Mouse (Mus musculus) lung, embryonic 16.5 days (tissue): ENCODE data around the gene Myl3. TPM values are rescaled to one million over a fixed set of nuclear protein-coding genes. Genes with fewer than 3 reads are reported as not detected.

Source experiments
- ATAC-seq: fragments of 200-750 bp; cut with Nextera tagmentation; 2 replicates; pipeline ENCODE4 v1.8.0; 2017; ENCODE audit warnings: low read depth, mild to moderate bottlenecking, moderate library complexity
- H3K27ac ChIP-seq: fragments of 300-500 bp; sonication (generic); 2 replicates; pipeline ENCODE4 v1.5.1; 2014; ENCODE audit warnings: mild to moderate bottlenecking, control low read depth, low read length
- H3K27me3 ChIP-seq: fragments of 300-500 bp; sonication (generic); 2 replicates; pipeline ENCODE4 v1.6.1; 2014; ENCODE audit warnings: low read depth, low read length, mixed read lengths; ENCODE audit not compliant: control insufficient read depth, insufficient read depth
- H3K36me3 ChIP-seq: fragments of 300-500 bp; sonication (generic); 2 replicates; pipeline ENCODE4 v1.6.1; 2014; ENCODE audit warnings: low read length; ENCODE audit not compliant: control insufficient read depth, insufficient read depth
- H3K4me1 ChIP-seq: fragments of 300-500 bp; sonication (generic); replicated peaks from 2 replicates; pipeline ENCODE4 v1.6.1; 2014; ENCODE audit warnings: low read length, mixed read lengths; ENCODE audit not compliant: control insufficient read depth, insufficient read depth
- H3K4me2 ChIP-seq: fragments of 300-500 bp; sonication (generic); 2 replicates; pipeline ENCODE4 v1.6.1; 2014; ENCODE audit warnings: low read depth, low read length, control low read depth
- H3K4me3 ChIP-seq: fragments of 300-500 bp; sonication (generic); 2 replicates; pipeline ENCODE4 v1.5.1; 2014; ENCODE audit warnings: mild to moderate bottlenecking, low read length, control low read depth
- H3K9ac ChIP-seq: fragments of 300-500 bp; sonication (generic); 2 replicates; pipeline ENCODE4 v1.6.1; 2014; ENCODE audit warnings: low read length, control low read depth
- H3K9me3 ChIP-seq: fragments of 300-500 bp; sonication (generic); 2 replicates; pipeline ENCODE4 v1.6.1; 2016; ENCODE audit warnings: low read length; ENCODE audit not compliant: control insufficient read depth
- WGBS: fragments of 180-500 bp; shearing (Covaris S2); extraction: QIAGEN DNeasy Blood & Tissue Kit; methylation state at CpG from one replicate; pipeline ENCODE4 v1.1.7; 2014; 5-methylcytosine and 5-hydroxymethylcytosine counted together
- polyA plus RNA-seq: library from polyadenylated mRNA; unstranded; fragments of >200 nt; fragmentation: Nextera tagmentation; extraction: Ambion mirVana; gene quantifications from 2 replicates; pipeline ENCODE4 v1.2.1, GENCODE M21; 2015

Myl3 gene
- polyA plus RNA-seq, 1 experiment from 2014 or later, result 10.6 TPM

- no peak for ATAC-seq
- Histone ChIP-seq H3K9me3 (no peaks in the 10 kb centered on the region), H3K27me3 (peaks cover 16% of the 10 kb centered on the region), H3K4me3 (no peak overlapping the region), H3K9ac (no peak overlapping the region), H3K36me3 (no peaks in the 10 kb centered on the region), H3K4me2 (no peak overlapping the region), H3K27ac (no peak overlapping the region), H3K4me1 (peaks cover 40% of the 10 kb centered on the region)
- 36% methylated on average over 9 of the region's 9 CpGs for WGBS
These were observed 5.3 kb upstream of the Myl3 start for GRCm38 (mm10) chr9:110736362-110736761.

DNA sequence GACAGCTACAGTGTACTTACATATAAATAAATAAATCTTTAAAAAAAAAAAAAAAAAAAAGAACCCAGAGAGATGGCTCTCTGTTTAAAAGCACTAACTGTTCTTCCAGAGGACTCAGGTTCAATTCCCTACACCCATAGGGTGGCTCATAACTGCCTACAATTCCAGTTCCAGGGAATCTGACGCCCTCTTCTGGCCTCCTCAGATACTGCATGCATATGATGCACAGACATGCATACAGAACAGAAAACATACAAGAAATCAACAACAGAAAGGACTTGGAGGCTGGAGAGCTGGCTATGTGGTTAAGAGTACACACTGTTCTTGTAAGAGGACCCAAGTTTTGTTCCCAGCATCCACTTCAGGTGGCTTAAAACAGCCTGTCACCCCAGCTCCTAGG is 3.6 kb upstream of the Myl3 start:
- no peaks in the 10 kb centered on the region for H3K9me3 ChIP-seq
- 22% methylated on average over 1 of the region's 1 CpGs for WGBS
- no peak overlapping the region for H3K4me3 ChIP-seq
- H3K36me3 ChIP-seq, result no peaks in the 10 kb centered on the region
- H3K27ac ChIP-seq, result no peak overlapping the region
- peaks cover 33% of the 10 kb centered on the region for H3K4me1 ChIP-seq
- no peak overlapping the region for H3K4me2 ChIP-seq
- no peak overlapping the region for H3K9ac ChIP-seq
- peaks cover 21% of the 10 kb centered on the region for H3K27me3 ChIP-seq
- no peak for ATAC-seq

DNA sequence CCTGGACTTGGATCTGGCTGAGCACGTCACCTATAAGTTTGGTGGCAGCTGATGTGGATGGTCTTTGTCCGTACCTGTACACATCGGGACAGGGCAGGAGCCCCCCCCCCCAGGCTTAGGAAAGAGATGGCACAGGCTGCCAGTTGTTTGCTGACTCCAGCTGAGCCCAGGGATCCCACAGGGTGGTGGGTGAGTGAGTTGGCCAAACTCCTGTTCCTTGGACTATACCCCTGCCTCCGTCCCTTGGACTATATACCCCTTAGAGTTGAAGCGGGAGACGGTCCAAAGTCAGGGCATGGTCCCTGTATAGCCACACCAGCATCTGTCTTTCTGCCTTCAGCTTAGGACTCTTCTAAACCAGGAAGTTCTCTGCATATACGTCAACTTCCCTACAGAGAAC is 1.7 kb upstream of the Myl3 start:
- H3K27me3 ChIP-seq, result peaks cover 24% of the 10 kb centered on the region
- H3K9me3 ChIP-seq, result no peaks in the 10 kb centered on the region
- H3K27ac ChIP-seq, result no peak overlapping the region
- H3K4me3 ChIP-seq, result peak overlapping the region; percentile 70; the same call in 1 of the 2 replicates
- 77% methylated on average over 7 of the region's 7 CpGs for WGBS
- H3K36me3 ChIP-seq, result no peaks in the 10 kb centered on the region
- no peak for ATAC-seq
- H3K4me2 ChIP-seq, result peak overlapping the region; percentile 76; the same call in 1 of the 2 replicates
- H3K9ac ChIP-seq, result no peak overlapping the region
- peaks cover 15% of the 10 kb centered on the region for H3K4me1 ChIP-seq

GRCm38 (mm10) chr9:110742295-110742950 is 762 bp downstream of the Myl3 start:
- peaks cover 24% of the 10 kb centered on the region for H3K27me3 ChIP-seq

DNA sequence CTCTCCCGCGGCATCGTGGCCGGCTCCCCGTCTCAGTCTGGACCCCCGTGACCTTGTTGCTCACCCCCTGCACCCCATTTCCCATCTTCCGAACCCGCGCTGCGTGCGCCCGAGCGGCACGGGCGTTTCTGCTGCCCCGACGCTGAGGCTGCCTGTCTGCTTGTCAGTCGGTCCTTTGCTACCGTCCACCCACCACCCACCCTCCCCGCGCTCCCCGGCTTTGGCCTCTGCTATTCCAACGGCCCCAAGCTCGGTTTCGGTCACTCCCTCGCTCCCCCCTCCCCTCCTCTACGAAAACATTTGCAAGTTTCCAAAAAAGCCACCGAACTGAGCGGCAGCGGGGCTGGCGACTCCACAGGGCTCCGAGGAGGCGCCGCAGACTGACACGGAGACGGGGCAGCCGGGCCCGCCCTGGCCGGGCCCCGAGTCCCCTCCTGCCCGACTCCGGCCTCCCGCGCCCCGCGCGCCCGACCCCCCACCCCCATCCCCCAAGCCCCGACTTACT is 1.3 kb downstream of the Myl3 start:
- Histone ChIP-seq H3K4me3 (peak overlapping the region; percentile 70), H3K36me3 (no peaks in the 10 kb centered on the region), H3K9me3 (no peaks in the 10 kb centered on the region), H3K4me2 (peak overlapping the region; percentile 76), H3K27me3 (peaks cover 24% of the 10 kb centered on the region), H3K9ac (peak overlapping the region; percentile 77), H3K4me1 (peaks cover 4% of the 10 kb centered on the region; the same call in 1 of the 2 replicates), H3K27ac (peak overlapping the region; percentile 84)
- WGBS, result under 1% methylated on average over 40 of the region's 49 CpGs
- ATAC-seq, result peak; percentile 45

More at GRCm38 (mm10) chr9:110742295-110742950, 762 bp downstream of the Myl3 start:
- peak overlapping the region; percentile 70 for H3K4me3 ChIP-seq
- peak; percentile 74 for ATAC-seq
- H3K36me3 ChIP-seq, result no peaks in the 10 kb centered on the region
- H3K4me2 ChIP-seq, result peak overlapping the region; percentile 76
- no peaks in the 10 kb centered on the region for H3K9me3 ChIP-seq
- peaks cover 6% of the 10 kb centered on the region for H3K4me1 ChIP-seq
- under 1% methylated on average over 46 of the region's 71 CpGs for WGBS
- H3K27ac ChIP-seq, result peak overlapping the region; percentile 84
- H3K9ac ChIP-seq, result peak overlapping the region; percentile 77

DNA sequence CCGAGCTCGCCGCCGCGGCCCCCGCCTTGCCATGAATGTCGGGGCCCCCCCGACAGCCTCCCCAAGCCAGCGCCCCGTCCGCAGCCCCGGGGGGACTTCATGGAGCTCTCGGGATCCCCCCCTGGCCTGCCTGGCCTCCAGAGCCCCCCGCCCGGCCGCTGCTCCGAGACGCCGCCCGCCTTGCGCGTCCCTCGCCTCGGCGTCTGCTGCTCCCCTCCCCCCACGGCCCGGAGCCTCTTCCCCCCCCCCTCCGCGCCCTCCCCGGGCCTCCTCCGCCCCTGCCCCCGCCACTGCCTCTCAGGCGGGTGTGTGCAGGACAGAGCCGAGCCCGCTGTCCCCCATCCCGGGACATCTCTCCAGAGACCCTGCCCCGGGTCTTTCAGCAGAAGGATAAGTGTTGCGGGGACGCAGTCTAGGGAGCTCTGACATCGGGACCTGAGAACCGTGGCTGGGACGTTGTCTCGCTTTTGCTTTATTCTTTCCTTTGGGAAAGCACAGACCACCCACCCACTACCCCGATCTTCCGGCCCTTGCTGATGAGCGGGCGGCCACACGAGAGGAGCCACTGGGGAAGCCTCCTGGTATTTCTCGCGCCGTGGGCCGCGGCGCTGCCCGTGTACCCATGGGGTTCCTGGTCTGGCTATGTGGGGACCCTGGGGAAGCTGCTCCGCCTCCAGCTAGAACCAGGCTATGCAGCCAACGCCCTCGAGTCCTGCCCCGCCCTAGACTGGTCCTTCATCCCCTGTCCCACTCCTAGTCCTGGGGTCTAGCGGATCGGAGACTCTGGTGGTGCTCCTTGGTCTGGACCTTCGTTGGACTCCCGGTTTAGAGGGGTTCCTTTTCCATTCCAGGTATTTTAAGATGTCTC is 2.0 kb downstream of the Myl3 start:
- H3K27me3 ChIP-seq, result peaks cover 24% of the 10 kb centered on the region
- H3K4me3 ChIP-seq, result peak overlapping the region; percentile 70
- peak overlapping the region; percentile 84 for H3K27ac ChIP-seq
- peak overlapping the region; percentile 76 for H3K4me2 ChIP-seq
- WGBS, result 3% methylated on average over 32 of the region's 63 CpGs
- H3K9me3 ChIP-seq, result no peaks in the 10 kb centered on the region
- peak; percentile 67 for ATAC-seq
- no peaks in the 10 kb centered on the region for H3K36me3 ChIP-seq
- peaks cover 4% of the 10 kb centered on the region; the same call in 1 of the 2 replicates for H3K4me1 ChIP-seq
- H3K9ac ChIP-seq, result peak overlapping the region; percentile 77

DNA sequence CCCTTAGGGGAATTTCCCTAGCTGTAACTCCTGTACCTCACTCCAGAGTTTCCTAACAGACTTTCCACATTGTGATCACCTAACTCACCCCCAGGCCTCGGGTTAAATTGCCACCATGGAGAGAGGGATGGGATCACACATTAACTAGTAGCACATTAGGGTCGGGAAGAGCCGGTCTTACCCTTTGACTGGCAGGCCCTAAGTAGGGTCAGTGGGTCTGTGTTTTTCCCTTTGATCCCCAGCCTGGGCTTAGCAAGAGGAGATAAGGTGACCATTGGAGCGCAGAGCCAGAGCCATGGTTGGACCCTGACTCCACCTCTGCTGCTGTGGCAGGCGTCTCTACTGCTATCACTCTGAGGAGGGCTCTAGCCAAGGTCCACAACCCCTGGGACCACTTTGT is 4.1 kb downstream of the Myl3 start:
- H3K27ac ChIP-seq, result no peak overlapping the region
- no peaks in the 10 kb centered on the region for H3K36me3 ChIP-seq
- peaks cover 7% of the 10 kb centered on the region for H3K4me1 ChIP-seq
- no peak overlapping the region for H3K9ac ChIP-seq
- 33% methylated on average over 5 of the region's 5 CpGs for WGBS
- H3K4me3 ChIP-seq, result no peak overlapping the region
- H3K27me3 ChIP-seq, result peaks cover 19% of the 10 kb centered on the region
- no peak overlapping the region for H3K4me2 ChIP-seq
- no peak for ATAC-seq
- no peaks in the 10 kb centered on the region for H3K9me3 ChIP-seq

- ATAC-seq, result no peak
These were observed 4.6 kb downstream of the Myl3 start for GRCm38 (mm10) chr9:110746238-110746637.

DNA sequence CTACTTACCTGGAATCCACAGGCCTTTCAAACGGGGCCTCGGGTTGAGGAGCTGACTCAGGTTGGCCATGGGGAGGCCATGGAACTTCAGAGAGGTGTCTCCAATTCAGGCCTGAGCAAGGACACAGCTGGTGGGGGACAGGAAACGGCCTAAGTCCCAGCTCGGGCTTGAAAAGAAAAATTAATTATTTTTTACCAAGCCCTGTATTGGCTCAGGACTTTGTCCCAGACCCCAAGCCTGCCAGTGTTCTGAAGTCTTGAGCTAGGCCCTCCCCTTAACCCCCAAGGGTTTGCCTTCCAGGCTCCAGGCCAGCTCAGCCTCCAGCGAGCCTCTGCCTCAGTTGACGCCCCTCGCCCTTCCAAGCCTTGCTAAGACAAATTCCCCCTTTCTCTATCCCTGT is 5.3 kb downstream of the Myl3 start, which contains the start of gene Pth1r:
Gene Pth1r (minus strand): TSS at position 185 of the 400 bp plus-strand sequence.
- Histone ChIP-seq H3K4me1 (peaks cover 11% of the 10 kb centered on the region), H3K9ac (no peak within 1 kb of the TSS), H3K4me2 (no peak within 1 kb of the TSS), H3K27me3 (peaks cover 8% of the 10 kb centered on the region), H3K9me3 (no peaks in the 10 kb centered on the region), H3K4me3 (no peak within 1 kb of the TSS), H3K36me3 (no peaks in the 10 kb centered on the region), H3K27ac (no peak within 1 kb of the TSS)
- no peak for ATAC-seq
- 40% methylated on average over 7 of the region's 7 CpGs for WGBS

More at GRCm38 (mm10) chr9:110746238-110746637, 4.6 kb downstream of the Myl3 start:
- H3K4me3 ChIP-seq, result no peak overlapping the region
- no peaks in the 10 kb centered on the region for H3K9me3 ChIP-seq
- 38% methylated on average over 5 of the region's 5 CpGs for WGBS
- no peak overlapping the region for H3K4me2 ChIP-seq
- H3K27ac ChIP-seq, result no peak overlapping the region
- H3K9ac ChIP-seq, result no peak overlapping the region
- peaks cover 11% of the 10 kb centered on the region for H3K4me1 ChIP-seq
- peaks cover 14% of the 10 kb centered on the region for H3K27me3 ChIP-seq
- no peaks in the 10 kb centered on the region for H3K36me3 ChIP-seq
